Mouse (Mus musculus): ENCODE data around the gene Ninj1. TPM values are rescaled to one million over a fixed set of nuclear protein-coding genes. Genes with fewer than 3 reads are reported as not detected.
A peak's percentile ranks its signal among the peaks of the same experiment; 100 is the strongest.

Gene Ninj1
- polyA plus RNA-seq, 1 experiment from 2014 or later = 55.8 TPM

DNA sequence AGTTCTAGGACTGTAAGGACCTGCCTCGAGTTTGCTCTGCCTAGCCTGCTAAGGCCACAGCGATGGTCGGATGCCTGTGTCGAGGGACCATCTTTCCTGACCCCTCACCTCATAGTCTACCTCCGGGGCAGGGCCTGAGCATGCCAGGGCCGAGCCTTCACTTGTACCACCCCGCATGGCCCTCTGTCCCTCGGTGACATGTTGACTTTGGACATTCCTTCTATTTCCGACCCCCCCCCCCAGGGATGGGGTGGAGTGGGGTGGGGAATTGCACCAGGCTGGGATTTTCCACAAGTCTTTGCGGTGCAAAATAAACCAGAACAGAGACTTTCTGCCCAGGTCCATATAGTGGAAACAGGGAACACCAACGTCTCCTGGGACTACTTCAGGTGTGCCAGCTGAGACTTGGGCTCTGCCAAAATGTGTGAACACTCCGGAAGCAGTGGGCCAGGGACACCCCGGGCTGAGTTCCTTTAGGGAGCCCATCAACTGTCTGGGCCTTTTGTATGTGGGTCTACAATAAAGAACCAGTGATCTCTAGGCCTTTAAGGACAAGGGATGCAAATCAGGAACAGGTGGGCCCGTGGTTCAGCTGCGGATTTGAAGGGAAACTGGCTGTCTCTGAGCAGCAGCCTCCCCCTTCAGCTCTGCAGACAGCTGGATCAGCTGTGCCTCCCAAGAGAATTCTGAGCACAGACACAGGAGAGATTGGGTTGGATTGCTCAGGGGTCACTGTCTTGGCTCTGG, 1.1 kb downstream of the Ninj1 start:
- Histone ChIP-seq H3K4me3 (peak overlapping the region; percentile 72), H3K27me3 (replicated peaks) (no peaks in the 10 kb centered on the region), H3K36me3 (no peaks in the 10 kb centered on the region), H3K9me3 (replicated peaks) (no peaks in the 10 kb centered on the region), H3K9ac (peak overlapping the region; percentile 81), H3K27ac (ENCODE audit: poor library complexity, severe bottlenecking) (peak overlapping the region; percentile 86; the same call in 1 of the 2 replicates), H3K4me1 (replicated peaks) (peaks cover 61% of the 10 kb centered on the region), H3K4me2 (peak overlapping the region; percentile 97)
- ATAC-seq (ENCODE audit: insufficient number of reproducible peaks, low FRiP score) = peak; percentile 3; the same call in 1 of the 2 replicates
- 23% methylated on average over 15 of the region's 15 CpGs for WGBS

DNA sequence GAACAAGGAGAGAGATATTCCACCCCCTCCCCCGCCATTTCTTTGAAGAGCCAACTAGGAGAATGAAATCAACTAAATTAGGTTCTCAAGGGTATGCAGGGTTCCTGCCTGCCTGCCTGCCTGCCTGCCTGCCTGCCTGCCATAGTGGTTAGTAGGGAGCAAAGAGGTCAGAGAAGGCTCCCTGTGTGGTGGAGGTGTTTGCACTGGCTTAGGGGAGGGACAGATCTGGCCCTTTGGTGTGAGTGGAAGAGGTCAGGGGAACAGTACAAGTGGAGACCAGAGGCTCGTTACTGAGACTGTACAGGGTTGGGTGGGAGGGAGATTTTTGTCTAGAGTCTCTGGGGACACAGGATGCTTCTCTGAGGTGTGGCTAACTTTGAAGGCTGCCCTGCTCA, 1.7 kb downstream of the Ninj1 start:
- no peaks in the 10 kb centered on the region for H3K27me3 ChIP-seq (replicated peaks)
- no peaks in the 10 kb centered on the region for H3K9me3 ChIP-seq (replicated peaks)
- H3K4me3 ChIP-seq = no peak overlapping the region
- 45% methylated on average over 2 of the region's 2 CpGs for WGBS
- H3K36me3 ChIP-seq = peaks cover 5% of the 10 kb centered on the region
- peak overlapping the region; percentile 81 for H3K9ac ChIP-seq
- peak overlapping the region; percentile 97 for H3K4me2 ChIP-seq
- peaks cover 57% of the 10 kb centered on the region for H3K4me1 ChIP-seq (replicated peaks)
- no peak overlapping the region for H3K27ac ChIP-seq (ENCODE audit: poor library complexity, severe bottlenecking)
- no peak for ATAC-seq (ENCODE audit: insufficient number of reproducible peaks, low FRiP score)

DNA sequence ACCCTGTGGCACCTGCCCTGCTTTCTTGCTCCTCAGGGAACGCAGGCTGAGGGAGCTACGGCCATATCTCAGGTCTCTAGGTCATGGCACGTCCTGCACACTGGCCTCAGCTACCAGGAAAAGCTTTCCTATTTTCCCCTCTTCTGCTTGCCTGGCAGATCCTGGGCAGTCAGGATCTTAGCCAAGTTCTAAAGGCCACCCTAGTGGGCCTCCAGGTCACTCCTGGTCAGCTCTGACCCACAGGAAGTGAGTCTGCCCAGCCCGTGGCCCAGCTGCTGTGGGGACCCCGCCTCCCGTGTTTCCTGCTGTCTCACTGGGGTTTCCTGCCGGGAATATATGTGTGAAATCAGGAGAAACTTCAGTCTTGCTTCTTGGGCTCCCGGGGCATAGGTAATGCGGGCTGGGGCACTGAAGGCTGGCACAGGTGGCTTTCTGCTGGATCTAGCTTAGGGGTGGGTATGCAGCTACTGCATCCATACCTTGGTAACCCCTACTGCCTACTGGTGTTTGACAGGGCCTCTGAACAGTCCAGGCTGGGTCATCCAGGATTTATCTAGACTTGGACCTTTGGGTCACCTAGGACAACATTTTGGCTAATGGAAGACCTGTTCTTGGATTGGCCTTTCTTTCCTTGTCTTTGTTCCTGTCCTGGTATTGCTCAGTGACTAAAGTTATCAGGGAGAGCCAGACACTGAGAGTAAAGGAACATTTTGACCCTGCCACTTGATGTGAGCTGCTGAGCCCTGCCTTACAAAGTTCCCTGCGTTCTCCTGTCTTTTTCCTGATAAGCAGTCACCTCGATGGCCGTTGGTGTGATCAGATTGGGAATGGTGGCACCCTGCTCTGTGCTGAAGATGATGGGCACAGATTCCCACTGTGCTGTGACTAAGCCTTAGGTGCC, 2.9 kb downstream of the Ninj1 start:
- no peak for ATAC-seq (ENCODE audit: insufficient number of reproducible peaks, low FRiP score)
- peak overlapping the region; percentile 11 for H3K4me2 ChIP-seq
- H3K36me3 ChIP-seq = peaks cover 15% of the 10 kb centered on the region
- no peaks in the 10 kb centered on the region for H3K27me3 ChIP-seq (replicated peaks)
- 41% methylated on average over 12 of the region's 12 CpGs for WGBS
- H3K27ac ChIP-seq (ENCODE audit: poor library complexity, severe bottlenecking) = 0 out of 2 replicates have a peak overlapping the region, but pooled peaks have one; percentile 26
- H3K4me1 ChIP-seq (replicated peaks) = peaks cover 57% of the 10 kb centered on the region
- no peak overlapping the region for H3K4me3 ChIP-seq
- H3K9me3 ChIP-seq (replicated peaks) = no peaks in the 10 kb centered on the region
- H3K9ac ChIP-seq = peak overlapping the region; percentile 8; the same call in 1 of the 2 replicates

DNA sequence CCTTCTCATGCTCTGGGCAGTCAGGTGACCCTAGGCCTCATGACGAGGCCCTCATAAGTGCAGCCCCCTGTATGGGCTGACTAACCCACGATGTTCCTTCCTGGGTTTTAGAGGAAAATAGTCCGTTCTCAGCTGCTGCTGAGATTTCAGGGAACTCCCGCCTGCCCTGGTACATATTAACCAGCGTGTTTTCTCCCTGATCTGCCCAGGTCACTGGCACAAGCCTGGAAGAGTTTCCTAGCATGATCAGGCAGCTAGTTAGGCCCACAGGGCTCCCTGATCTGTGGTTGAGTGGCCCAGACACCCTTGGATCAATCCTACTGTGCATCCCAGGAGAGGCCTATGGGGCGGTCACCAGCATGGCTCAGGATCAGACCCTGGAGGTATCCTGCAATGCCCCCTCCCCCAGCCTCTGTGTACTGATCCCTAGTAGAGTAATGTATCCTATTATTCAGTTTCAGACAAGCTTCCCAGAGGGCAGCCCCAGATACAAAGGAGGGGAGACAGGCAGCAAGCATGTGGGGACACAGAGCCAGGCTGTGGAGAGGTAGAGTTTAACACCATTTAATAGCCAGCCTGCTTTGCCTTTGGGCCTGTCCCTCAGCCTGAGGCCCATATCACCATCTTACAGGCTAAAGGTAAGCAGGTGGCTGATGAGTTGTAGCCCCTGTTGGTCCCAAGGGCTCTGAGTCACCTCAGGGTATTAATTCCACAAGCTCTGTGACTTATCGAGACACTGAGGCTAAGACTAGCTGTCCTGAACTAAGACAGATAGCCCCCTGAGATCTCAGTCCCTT, 3.8 kb downstream of the Ninj1 start:
- ATAC-seq (ENCODE audit: insufficient number of reproducible peaks, low FRiP score) = no peak
- 75% methylated on average over 7 of the region's 7 CpGs for WGBS
- no peaks in the 10 kb centered on the region for H3K27me3 ChIP-seq (replicated peaks)
- no peak overlapping the region for H3K4me2 ChIP-seq
- H3K9me3 ChIP-seq (replicated peaks) = no peaks in the 10 kb centered on the region
- H3K27ac ChIP-seq (ENCODE audit: poor library complexity, severe bottlenecking) = no peak overlapping the region; the same call in 1 of the 2 replicates
- peaks cover 23% of the 10 kb centered on the region for H3K36me3 ChIP-seq
- H3K9ac ChIP-seq = peak overlapping the region; percentile 3
- H3K4me3 ChIP-seq = no peak overlapping the region
- H3K4me1 ChIP-seq (replicated peaks) = peaks cover 60% of the 10 kb centered on the region

DNA sequence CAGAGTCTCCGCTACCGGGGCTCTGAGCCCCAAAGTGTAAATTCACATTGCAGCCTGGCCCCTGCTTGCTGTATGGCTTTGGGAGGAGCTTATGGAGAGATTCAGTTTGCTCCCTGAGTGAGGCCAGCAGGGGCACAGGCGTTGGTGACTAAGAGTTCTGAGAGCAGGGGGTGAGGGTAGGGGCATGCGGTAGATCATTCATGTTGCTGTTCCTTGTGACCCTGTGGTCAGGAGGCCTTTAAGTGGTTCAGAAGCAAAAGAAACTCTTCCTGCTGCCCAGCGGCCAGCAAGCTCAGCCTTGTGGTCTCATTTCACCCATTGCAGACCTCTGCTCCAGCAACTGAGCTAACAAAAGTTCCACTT, 4.4 kb downstream of the Ninj1 start:
- 62% methylated on average over 5 of the region's 5 CpGs for WGBS
- no peak for ATAC-seq (ENCODE audit: insufficient number of reproducible peaks, low FRiP score)
- peak overlapping the region; percentile 3; the same call in 1 of the 2 replicates for H3K9ac ChIP-seq
- no peaks in the 10 kb centered on the region for H3K9me3 ChIP-seq (replicated peaks)
- H3K36me3 ChIP-seq = peaks cover 29% of the 10 kb centered on the region
- no peaks in the 10 kb centered on the region for H3K27me3 ChIP-seq (replicated peaks)
- H3K27ac ChIP-seq (ENCODE audit: poor library complexity, severe bottlenecking) = no peak overlapping the region; the same call in 1 of the 2 replicates
- H3K4me3 ChIP-seq = no peak overlapping the region
- H3K4me1 ChIP-seq (replicated peaks) = peaks cover 62% of the 10 kb centered on the region
- H3K4me2 ChIP-seq = no peak overlapping the region

DNA sequence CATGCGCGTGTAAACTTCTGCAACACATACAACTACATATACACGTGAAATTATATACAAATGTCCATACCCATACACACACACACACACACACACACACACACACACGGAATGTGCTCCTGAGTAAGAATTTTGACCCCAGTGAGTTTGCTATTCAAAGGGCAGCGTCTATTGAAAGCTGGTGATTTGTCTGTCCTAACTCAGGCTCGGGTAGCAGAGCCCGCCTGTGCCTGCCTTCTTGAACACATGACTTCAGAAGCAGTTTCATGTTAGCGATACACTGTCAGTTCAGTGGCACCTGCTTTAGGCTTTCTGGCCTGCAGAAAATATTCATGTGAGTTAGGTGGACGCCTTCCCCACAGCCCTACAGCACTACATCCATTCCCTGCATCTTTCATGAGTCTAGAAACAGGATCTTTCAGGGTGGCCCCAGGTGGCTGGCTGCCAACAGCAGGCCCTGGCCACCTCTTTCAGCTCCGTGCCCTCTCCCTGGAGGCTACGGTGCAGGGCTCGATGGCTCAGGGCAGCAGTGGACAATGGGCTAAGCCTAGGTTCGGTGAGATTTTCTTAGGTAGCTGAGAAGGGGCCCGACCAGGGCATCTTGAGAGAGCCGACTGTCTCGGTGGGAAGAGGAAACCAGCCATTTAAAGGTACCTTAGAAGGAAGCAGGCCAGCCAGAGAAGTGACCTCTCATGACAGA, 5.0 kb downstream of the Ninj1 start:
- no peak for ATAC-seq (ENCODE audit: insufficient number of reproducible peaks, low FRiP score)
- Histone ChIP-seq H3K4me2 (no peak overlapping the region), H3K27ac (ENCODE audit: poor library complexity, severe bottlenecking) (no peak overlapping the region), H3K4me3 (no peak overlapping the region), H3K9ac (peak overlapping the region; percentile 44; the same call in 1 of the 2 replicates), H3K4me1 (replicated peaks) (peaks cover 62% of the 10 kb centered on the region), H3K27me3 (replicated peaks) (no peaks in the 10 kb centered on the region), H3K9me3 (replicated peaks) (no peaks in the 10 kb centered on the region), H3K36me3 (peaks cover 33% of the 10 kb centered on the region)
- WGBS = 77% methylated on average over 16 of the region's 16 CpGs

DNA sequence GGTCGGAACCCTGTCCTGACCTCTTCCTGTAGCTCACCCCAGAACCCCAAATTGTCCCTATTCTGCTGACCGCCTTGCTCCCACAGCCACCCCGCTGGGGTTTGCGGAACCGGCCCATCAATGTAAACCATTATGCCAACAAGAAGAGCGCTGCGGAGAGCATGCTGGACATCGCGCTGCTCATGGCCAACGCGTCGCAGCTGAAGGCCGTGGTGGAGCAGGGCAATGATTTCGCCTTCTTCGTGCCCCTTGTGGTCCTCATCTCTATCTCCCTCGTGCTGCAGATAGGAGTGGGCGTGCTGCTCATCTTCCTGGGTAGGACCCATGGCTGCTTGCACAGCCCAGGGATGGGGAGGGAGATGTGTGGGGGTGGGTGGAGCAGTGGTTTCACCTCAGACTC, 6.4 kb downstream of the Ninj1 start:
- no peak overlapping the region for H3K27ac ChIP-seq (ENCODE audit: poor library complexity, severe bottlenecking)
- no peak overlapping the region for H3K4me2 ChIP-seq
- H3K27me3 ChIP-seq (replicated peaks) = no peaks in the 10 kb centered on the region
- peaks cover 55% of the 10 kb centered on the region for H3K4me1 ChIP-seq (replicated peaks)
- no peak overlapping the region for H3K9ac ChIP-seq
- H3K36me3 ChIP-seq = peaks cover 36% of the 10 kb centered on the region
- WGBS = 92% methylated on average over 17 of the region's 17 CpGs
- ATAC-seq (ENCODE audit: insufficient number of reproducible peaks, low FRiP score) = no peak
- H3K4me3 ChIP-seq = no peak overlapping the region
- no peaks in the 10 kb centered on the region for H3K9me3 ChIP-seq (replicated peaks)

DNA sequence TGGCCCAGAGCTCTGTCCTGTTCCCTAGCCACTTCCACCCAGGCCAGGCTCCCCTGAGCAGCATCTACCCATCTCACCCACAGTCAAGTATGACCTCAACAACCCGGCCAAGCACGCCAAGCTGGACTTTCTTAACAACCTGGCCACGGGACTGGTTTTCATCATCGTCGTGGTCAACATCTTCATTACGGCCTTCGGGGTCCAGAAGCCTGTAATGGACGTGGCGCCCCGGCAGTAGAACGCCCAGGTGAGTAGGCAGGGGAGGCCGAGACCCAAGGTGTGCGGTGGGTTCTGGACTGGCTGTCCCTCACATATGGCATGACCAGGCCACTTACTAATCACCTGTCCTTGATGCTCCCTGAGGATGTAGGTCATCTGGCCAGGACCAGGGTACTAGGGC, 7.5 kb downstream of the Ninj1 start:
- Histone ChIP-seq H3K9ac (no peak overlapping the region), H3K4me3 (no peak overlapping the region), H3K36me3 (peaks cover 36% of the 10 kb centered on the region), H3K4me1 (replicated peaks) (peaks cover 43% of the 10 kb centered on the region), H3K9me3 (replicated peaks) (no peaks in the 10 kb centered on the region), H3K4me2 (no peak overlapping the region), H3K27ac (ENCODE audit: poor library complexity, severe bottlenecking) (no peak overlapping the region), H3K27me3 (replicated peaks) (no peaks in the 10 kb centered on the region)
- no peak for ATAC-seq (ENCODE audit: insufficient number of reproducible peaks, low FRiP score)
- WGBS = 90% methylated on average over 13 of the region's 13 CpGs

DNA sequence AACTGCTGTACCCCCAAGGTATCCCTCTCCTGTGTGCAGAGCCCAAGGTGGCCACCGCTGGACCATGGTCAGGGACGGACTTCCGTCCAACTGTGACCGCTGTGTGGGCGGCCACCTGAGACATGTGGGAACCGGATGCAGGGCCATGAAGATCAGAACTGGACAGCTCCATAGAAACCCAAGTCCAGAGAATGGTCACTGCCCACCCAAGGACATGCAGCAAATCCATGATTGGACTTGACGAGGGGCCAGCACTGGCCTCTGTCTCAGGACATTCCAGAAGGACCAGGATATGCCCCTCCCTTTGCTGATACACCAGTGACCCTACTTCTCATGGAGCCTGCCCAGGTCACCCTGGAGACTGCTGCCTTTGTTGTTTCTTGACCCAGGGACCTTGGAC, 8.4 kb downstream of the Ninj1 start:
- no peak overlapping the region for H3K27ac ChIP-seq (ENCODE audit: poor library complexity, severe bottlenecking)
- H3K36me3 ChIP-seq = peaks cover 36% of the 10 kb centered on the region
- H3K4me2 ChIP-seq = no peak overlapping the region
- H3K4me3 ChIP-seq = no peak overlapping the region
- 87% methylated on average over 7 of the region's 7 CpGs for WGBS
- H3K9me3 ChIP-seq (replicated peaks) = no peaks in the 10 kb centered on the region
- H3K4me1 ChIP-seq (replicated peaks) = peaks cover 35% of the 10 kb centered on the region
- H3K27me3 ChIP-seq (replicated peaks) = no peaks in the 10 kb centered on the region
- H3K9ac ChIP-seq = no peak overlapping the region
- no peak for ATAC-seq (ENCODE audit: insufficient number of reproducible peaks, low FRiP score)

DNA sequence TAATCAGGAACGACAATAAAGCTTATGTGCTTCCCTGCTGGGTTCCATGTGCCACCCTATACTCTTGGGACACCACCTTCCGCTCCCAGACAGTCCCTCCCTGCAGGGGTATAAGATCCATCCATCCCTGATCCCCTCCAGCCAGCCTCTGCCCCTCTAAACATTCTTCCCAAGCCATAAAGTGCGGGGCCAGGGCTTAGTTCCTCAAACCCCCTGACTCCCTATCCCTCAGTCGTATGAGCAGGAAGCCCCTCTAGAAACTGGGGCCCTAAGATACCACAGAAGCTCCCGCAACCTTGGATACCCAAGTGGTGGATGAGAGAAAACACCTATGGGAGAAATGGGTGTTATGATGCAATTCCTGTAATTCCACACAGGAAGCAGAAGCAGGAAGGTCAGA, 8.9 kb downstream of the Ninj1 start:
- ATAC-seq (ENCODE audit: insufficient number of reproducible peaks, low FRiP score) = no peak
- no peaks in the 10 kb centered on the region for H3K27me3 ChIP-seq (replicated peaks)
- 76% methylated on average over 5 of the region's 5 CpGs for WGBS

More for the DNA sequence above, 8.9 kb downstream of the Ninj1 start:
- peaks cover 36% of the 10 kb centered on the region for H3K36me3 ChIP-seq
- peaks cover 29% of the 10 kb centered on the region for H3K4me1 ChIP-seq (replicated peaks)
- no peak overlapping the region for H3K4me2 ChIP-seq
- H3K9me3 ChIP-seq (replicated peaks) = no peaks in the 10 kb centered on the region
- no peak overlapping the region for H3K4me3 ChIP-seq
- no peak overlapping the region for H3K27ac ChIP-seq (ENCODE audit: poor library complexity, severe bottlenecking)
- H3K9ac ChIP-seq = no peak overlapping the region
